37 mouse cellular contexts compared by ENCODE assay signal in genomic region chr4:137597098-137597630, GRCm38 (mm10). TPM values are rescaled to one million over a fixed set of nuclear protein-coding genes. Genes with fewer than 3 reads are reported as not detected.
DNase-seq lines count a peak whose midpoint lies in the region; ATAC-seq and TF ChIP-seq lines count a peak whose summit lies in the region.
"Had no signal": no experiment of that assay in that cellular context is flagged by ENCODE, and none has a peak within 500 bp of the region (broad histone marks: within the 10 kb centered on the region; RNA-seq: fewer than 3 reads in every experiment).

No protein-coding gene starts in this region.

- no peak overlapping the region for H3K4me3 ChIP-seq in liver, embryonic 13.5 days (replicated peaks)
- H3K4me3 ChIP-seq in E14TG2a.4 (replicated peaks; ENCODE audit: low read length), result peak overlapping the region; percentile 100
- no peak overlapping the region for H3K4me3 ChIP-seq in liver, embryonic 14.5 days (ENCODE audit: insufficient read depth in 1 of 2, low read depth in 2 of 2, low read length in 2 of 2)
- H3K4me3 ChIP-seq: embryonic facial prominence, embryonic 12.5 days; gastrocnemius, adult 2 months; heart, embryonic 13.5 days; hindbrain, embryonic 15.5 days; kidney, embryonic 15.5 days; layer of hippocampus, adult 2 months; limb, embryonic 13.5 days; midbrain, embryonic 12.5 days; neural tube, embryonic 13.5 days had no signal

- peaks cover 69% of the 10 kb centered on the region for H3K4me1 ChIP-seq in liver, embryonic 13.5 days (replicated peaks)
- H3K4me1 ChIP-seq in E14TG2a.4 (replicated peaks; ENCODE audit: low read depth, low read length), result peaks cover 81% of the 10 kb centered on the region
- peaks cover 27 to 36% of the 10 kb centered on the region in 2 experiments for H3K4me1 ChIP-seq in liver, embryonic 14.5 days (replicated peaks; ENCODE audit: control insufficient read depth in 2 of 2, insufficient read depth in 2 of 2, low read length in 1 of 2)

- no peak for TF ChIP-seq EP300 in liver, embryonic 14.5 days (IDR thresholded peaks at IDR 0.05; ENCODE audit: low read depth)

- H3K36me3 ChIP-seq in liver, embryonic 13.5 days, result peaks cover 8% of the 10 kb centered on the region; the same call in 1 of the 2 replicates
- peaks cover 66% of the 10 kb centered on the region for H3K36me3 ChIP-seq in E14TG2a.4 (ENCODE audit: insufficient read depth, low read length)
- H3K36me3 ChIP-seq in liver, embryonic 14.5 days (replicated peaks; ENCODE audit: control insufficient read depth, insufficient read depth, low read depth), result no peaks in the 10 kb centered on the region
- H3K36me3 ChIP-seq: embryonic facial prominence, embryonic 12.5 days; heart, embryonic 13.5 days; hindbrain, embryonic 15.5 days; kidney, embryonic 15.5 days; limb, embryonic 13.5 days; midbrain, embryonic 12.5 days; neural tube, embryonic 13.5 days had no signal

- ATAC-seq in liver, embryonic 13.5 days (ENCODE audit: low read depth), result no peak
- no peak for ATAC-seq in liver, embryonic 14.5 days (ENCODE audit: insufficient read depth)
- ATAC-seq: activated CD4-positive, CD25-positive, alpha-beta regulatory T cell, adult 4 months; CD4-positive, CD25-positive, alpha-beta regulatory T cell, adult 4 months; forebrain, embryonic 16.5 days; inflammation-experienced regulatory T-cells, adult 6 months; Patski had no signal

- H3K9ac ChIP-seq in liver, embryonic 13.5 days, result peak overlapping the region; percentile 43; the same call in 1 of the 2 replicates
- peak overlapping the region; percentile 27; the same call in 1 of the 2 replicates for H3K9ac ChIP-seq in liver, embryonic 14.5 days (replicated peaks)
- H3K9ac ChIP-seq: embryonic facial prominence, embryonic 12.5 days; heart, embryonic 13.5 days; hindbrain, embryonic 15.5 days; kidney, embryonic 15.5 days; limb, embryonic 13.5 days; midbrain, embryonic 12.5 days; neural tube, embryonic 13.5 days had no signal

- no peaks in the 10 kb centered on the region for H3K9me3 ChIP-seq in liver, embryonic 13.5 days (replicated peaks)
- H3K9me3 ChIP-seq in E14TG2a.4 (ENCODE audit: low read length), result no peaks in the 10 kb centered on the region
- H3K9me3 ChIP-seq in liver, embryonic 14.5 days (ENCODE audit: control insufficient read depth, low read length), result no peaks in the 10 kb centered on the region
- H3K9me3 ChIP-seq: embryonic facial prominence, embryonic 12.5 days; heart, embryonic 13.5 days; hindbrain, embryonic 15.5 days; kidney, embryonic 15.5 days; limb, embryonic 13.5 days; midbrain, embryonic 12.5 days; neural tube, embryonic 13.5 days had no signal

- H3K27ac ChIP-seq in liver, embryonic 13.5 days, result no peak overlapping the region
- no peak overlapping the region for H3K27ac ChIP-seq in liver, embryonic 14.5 days
- H3K27ac ChIP-seq: embryonic facial prominence, embryonic 12.5 days; gastrocnemius, adult 2 months; heart, embryonic 13.5 days; hindbrain, embryonic 15.5 days; kidney, embryonic 15.5 days; layer of hippocampus, adult 2 months; limb, embryonic 13.5 days; midbrain, embryonic 12.5 days; neural tube, embryonic 13.5 days had no signal

- peak overlapping the region; percentile 4; the same call in 1 of the 2 replicates for H3K4me2 ChIP-seq in liver, embryonic 13.5 days
- no peak overlapping the region; the same call in 1 of the 2 replicates for H3K4me2 ChIP-seq in liver, embryonic 14.5 days (ENCODE audit: low read depth)
- H3K4me2 ChIP-seq: embryonic facial prominence, embryonic 12.5 days; heart, embryonic 13.5 days; hindbrain, embryonic 15.5 days; kidney, embryonic 15.5 days; limb, embryonic 13.5 days; midbrain, embryonic 12.5 days had no signal

- no peaks in the 10 kb centered on the region for H3K27me3 ChIP-seq in liver, embryonic 13.5 days
- H3K27me3 ChIP-seq in E14TG2a.4 (ENCODE audit: insufficient read depth, low read length), result no peaks in the 10 kb centered on the region
- no peaks in the 10 kb centered on the region for H3K27me3 ChIP-seq in liver, embryonic 14.5 days (ENCODE audit: control insufficient read depth, insufficient read depth, low read length)
- H3K27me3 ChIP-seq: embryonic facial prominence, embryonic 12.5 days; heart, embryonic 13.5 days; hindbrain, embryonic 15.5 days; kidney, embryonic 15.5 days; limb, embryonic 13.5 days; midbrain, embryonic 12.5 days; neural tube, embryonic 13.5 days; Patski had no signal

- TF ChIP-seq CTCF in E14TG2a.4 (conservative IDR thresholded peaks at IDR 0.05; ENCODE audit: low read length), result no peak
- no peak for TF ChIP-seq CTCF in liver, embryonic 14.5 days (IDR thresholded peaks at IDR 0.05; ENCODE audit: low read depth)

- WGBS in liver, embryonic 13.5 days (ENCODE audit: insufficient replicate concordance), result 82% methylated on average over 4 of the region's 4 CpGs
- 80% methylated on average over 4 of the region's 4 CpGs for WGBS in liver, embryonic 14.5 days (ENCODE audit: insufficient replicate concordance)

- DNase-seq in liver, embryonic 13.5 days, result no peak
- DNase-seq in liver (no peak), ES-CJ7 (ENCODE audit: low read depth, low spot score) (peak; percentile 86)
- DNase-seq in liver, embryonic 14.5 days (ENCODE audit: low read depth in 3 of 3, low spot score in 3 of 3), result no peak
- no peak for DNase-seq in spleen, adult 12 weeks (ENCODE audit: low spot score)
- no peak for DNase-seq in adrenal gland, adult 2 months
- DNase-seq: adrenal gland, adult 8-10 months; cerebellum, adult 9-11 months; embryo, embryonic 11 days; gastrocnemius, adult 2 months; gastrocnemius, postnatal 36 days; heart, adult 18-20 months; heart, postnatal 10 days; kidney, adult 18-20 months; kidney, postnatal 36 days; lung, adult 18-20 months; lung, postnatal 14 days; right cerebral cortex, postnatal 4 days had no signal

RNA-seq across cellular contexts. Expression of gene Usp48, which starts 3.6 kb away (rescaled TPM):
- polyA plus RNA-seq in liver, embryonic 13.5 days (2015; fragmentation: Nextera tagmentation; extraction: Ambion mirVana), result 36.0 and 44.6 TPM in 2 replicates
- 20.2 and 27.4 TPM in 2 replicates for polyA plus RNA-seq in liver, embryonic 14.5 days (2012; rRNA removed)
- 25.9 and 29.6 TPM in 2 replicates for polyA plus RNA-seq in liver, embryonic 14.5 days (2014; fragmentation: Nextera tagmentation; extraction: Ambion mirVana)
- 100 to 1,000 TPM; 100 to 101 TPM for total RNA-seq in adrenal gland, adult 2 months (2021)
- polyA plus RNA-seq in adrenal gland, adult 2 months (2012; rRNA removed), result 52.2 and 58.9 TPM in 2 replicates

RNA-seq across cellular contexts. Expression of gene Ldlrad2, which starts 22.8 kb away (rescaled TPM):
- polyA plus RNA-seq in liver, embryonic 13.5 days (2015; fragmentation: Nextera tagmentation; extraction: Ambion mirVana), result not detected in 2 replicates
- polyA plus RNA-seq in liver, embryonic 14.5 days (2012; rRNA removed), result not detected in 2 replicates
- polyA plus RNA-seq in liver, embryonic 14.5 days (2014; fragmentation: Nextera tagmentation; extraction: Ambion mirVana), result not detected in 2 replicates
- not detected for total RNA-seq in adrenal gland, adult 2 months (2021)
- polyA plus RNA-seq in adrenal gland, adult 2 months (2012; rRNA removed), result 0.67 TPM in 1 of 2 replicates, not detected in the other
- total RNA-seq: adrenal gland, adult 8-10 months; gastrocnemius, adult 2 months; gastrocnemius, postnatal 36 days; heart, adult 18-20 months; heart, postnatal 10 days; hematopoietic stem cell, adult 5-6 weeks; layer of hippocampus, adult 2 months; layer of hippocampus, postnatal 14 days; left cerebral cortex, adult 8-10 months; left cerebral cortex, postnatal 36 days; MEL had no signal
- polyA plus RNA-seq: activated CD4-positive, CD25-positive, alpha-beta regulatory T cell, adult 4 months; CD4-positive, CD25-positive, alpha-beta regulatory T cell, adult 4 months; embryonic facial prominence, embryonic 12.5 days; forebrain, embryonic 16.5 days; heart, embryonic 13.5 days; inflammation-experienced regulatory T-cells, adult 6 months; kidney, embryonic 15.5 days; limb, embryonic 13.5 days; midbrain, embryonic 12.5 days; neural tube, embryonic 13.5 days; Patski had no signal
